Mouse (Mus musculus): Measurements from ENCODE around the gene Cd300ld3.

DNA sequence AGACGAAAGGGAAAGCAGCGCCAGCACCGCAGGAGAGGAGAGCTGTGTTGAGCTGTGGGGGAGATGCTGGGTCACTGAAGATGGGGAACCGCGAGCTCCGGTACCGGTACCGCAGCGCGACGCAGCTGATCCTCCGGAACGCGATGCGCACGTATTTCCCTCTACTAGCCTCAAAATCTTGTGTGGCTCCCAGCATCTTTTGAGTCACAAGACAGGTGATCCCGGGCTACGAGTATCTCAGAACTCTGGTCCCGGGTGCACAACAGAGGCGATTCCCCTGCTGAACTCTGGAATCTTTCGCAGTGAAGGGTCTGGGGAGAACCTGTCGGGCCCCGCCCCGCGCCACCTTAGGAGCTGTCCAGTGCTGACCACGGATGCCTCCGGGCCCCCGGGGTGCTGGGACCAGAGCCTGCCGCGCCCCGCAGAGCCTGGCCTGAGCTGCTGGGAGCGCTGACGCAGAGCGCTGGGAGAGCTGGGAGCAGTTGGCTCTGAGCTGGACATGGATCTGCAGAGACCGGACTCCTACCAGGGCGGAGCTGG lies 43.2 kb upstream of the Cd300ld3 start, which contains the start of gene Rab37:
- TF ChIP-seq FLI1 (IDR thresholded peaks at IDR 0.05; ENCODE audit: low read length): no peak
- TF ChIP-seq GATA1 (IDR thresholded peaks at IDR 0.05; ENCODE audit: borderline replicate concordance, low read length): no peak

Data from megakaryocyte, embryonic 14.5 days (primary cell).